Mouse (Mus musculus) liver, postnatal 0 days (tissue): ENCODE measurements around the gene Ndufs8.

Experiments used
- CTCF ChIP-seq: sonication (generic); IDR thresholded peaks from 2 replicates; pipeline ENCODE4 v1.5.1; 2016; ENCODE audit warnings: antibody characterized with exemption, low read depth
- EP300 ChIP-seq: IDR thresholded peaks from 2 replicates; pipeline ENCODE4 v1.6.1; 2016; ENCODE audit warnings: antibody characterized with exemption, low read depth, mild to moderate bottlenecking

DNA sequence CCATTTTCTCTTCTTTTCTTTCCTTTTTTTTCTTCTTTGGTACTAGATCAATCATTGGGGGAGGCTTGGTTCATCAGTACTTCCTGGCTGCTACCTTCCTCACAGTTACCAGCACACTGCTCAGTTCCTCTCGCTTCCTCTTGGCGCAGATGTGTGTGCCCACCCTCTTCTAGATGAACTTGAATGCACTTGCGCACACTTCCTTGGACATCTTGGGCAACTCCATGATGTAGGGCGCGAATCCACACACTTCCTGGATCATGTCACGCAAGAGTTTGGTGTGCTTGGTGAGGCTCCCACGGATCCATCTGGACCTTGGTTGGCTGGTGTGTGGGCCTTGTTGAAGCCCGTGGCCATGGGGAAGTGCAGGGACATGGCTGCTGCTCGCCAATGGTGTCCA is 19.1 kb upstream of the Ndufs8 start:
- TF ChIP-seq CTCF (no peak), EP300 (no peak)
